Mouse (Mus musculus): Measurements from ENCODE around the gene Ier5. TPM values are rescaled to one million over a fixed set of nuclear protein-coding genes. Genes with fewer than 3 reads are reported as not detected.
A peak's percentile ranks its signal among the peaks of the same experiment; 100 is the strongest.

Gene Ier5
- 3.8 and 4.8 TPM in 2 replicates for polyA plus RNA-seq (2015; fragmentation: Nextera tagmentation; extraction: Ambion mirVana)

- ATAC-seq: peak; percentile 97
- H3K27me3 ChIP-seq (replicated peaks): no peaks in the 10 kb centered on the region
- peak within 1 kb of the TSS; percentile 77 for H3K4me2 ChIP-seq (replicated peaks)
- H3K36me3 ChIP-seq: no peaks in the 10 kb centered on the region
- peak within 1 kb of the TSS; percentile 97 for H3K9ac ChIP-seq
- H3K4me3 ChIP-seq (replicated peaks): peak within 1 kb of the TSS; percentile 94
- H3K4me1 ChIP-seq (replicated peaks): peaks cover 4% of the 10 kb centered on the region; the same call in 1 of the 2 replicates
- under 1% methylated on average over 40 of the region's 40 CpGs for WGBS
- H3K27ac ChIP-seq: peak within 1 kb of the TSS; percentile 84
- no peaks in the 10 kb centered on the region for H3K9me3 ChIP-seq
These were observed at the start of gene Ier5 for GRCm38 (mm10) chr1:155099280-155099848. TSS of gene Ier5 (minus strand) at chr1:155099636.

GRCm38 (mm10) chr1:155147228-155147627 lies 47.8 kb upstream of the Ier5 start:
- Histone ChIP-seq H3K4me1 (replicated peaks) (0 out of 2 replicates have a peak, but pooled peaks cover 2% of the 10 kb centered on the region), H3K9ac (no peak overlapping the region), H3K4me3 (replicated peaks) (no peak overlapping the region), H3K27me3 (replicated peaks) (no peaks in the 10 kb centered on the region), H3K36me3 (no peaks in the 10 kb centered on the region), H3K27ac (no peak overlapping the region), H3K9me3 (no peaks in the 10 kb centered on the region), H3K4me2 (replicated peaks) (no peak overlapping the region)
- no peak for ATAC-seq
- WGBS: 89% methylated on average over 2 of the region's 2 CpGs

- WGBS: 32% methylated on average over 8 of the region's 8 CpGs
- Histone ChIP-seq H3K36me3 (no peaks in the 10 kb centered on the region), H3K27ac (peak within 1 kb of the TSS; percentile 54), H3K9ac (peak within 1 kb of the TSS; percentile 46), H3K9me3 (no peaks in the 10 kb centered on the region), H3K4me2 (replicated peaks) (peak within 1 kb of the TSS; percentile 61), H3K4me3 (replicated peaks) (peak within 1 kb of the TSS; percentile 38), H3K4me1 (replicated peaks) (0 out of 2 replicates have a peak, but pooled peaks cover 2% of the 10 kb centered on the region), H3K27me3 (replicated peaks) (no peaks in the 10 kb centered on the region)
- ATAC-seq: peak; percentile 96
These were observed 47.1 kb upstream of the Ier5 start, which contains the start of gene Mr1 for GRCm38 (mm10) chr1:155146572-155146980. TSS of gene Mr1 (minus strand) at chr1:155146814.

- Histone ChIP-seq H3K36me3 (no peaks in the 10 kb centered on the region), H3K9me3 (no peaks in the 10 kb centered on the region), H3K9ac (no peak overlapping the region), H3K4me3 (replicated peaks) (peak overlapping the region; percentile 38), H3K4me1 (replicated peaks) (0 out of 2 replicates have a peak, but pooled peaks cover 2% of the 10 kb centered on the region), H3K4me2 (replicated peaks) (peak overlapping the region; percentile 61), H3K27me3 (replicated peaks) (no peaks in the 10 kb centered on the region), H3K27ac (peak overlapping the region; percentile 54)
- no peak for ATAC-seq
- 32% methylated on average over 6 of the region's 6 CpGs for WGBS
These were observed 46.2 kb upstream of the Ier5 start for GRCm38 (mm10) chr1:155145620-155146019.

- no peaks in the 10 kb centered on the region for H3K4me1 ChIP-seq (replicated peaks)
- no peaks in the 10 kb centered on the region for H3K27me3 ChIP-seq (replicated peaks)
- no peaks in the 10 kb centered on the region for H3K36me3 ChIP-seq
- no peak overlapping the region for H3K4me3 ChIP-seq (replicated peaks)
- WGBS: 72% methylated on average over 2 of the region's 2 CpGs
- H3K9ac ChIP-seq: no peak overlapping the region
- 0 out of 2 replicates have a peak, but pooled peaks have one; percentile 20 for ATAC-seq
- H3K4me2 ChIP-seq (replicated peaks): no peak overlapping the region
- no peak overlapping the region for H3K27ac ChIP-seq
- H3K9me3 ChIP-seq: no peaks in the 10 kb centered on the region
These were observed 40.6 kb upstream of the Ier5 start for GRCm38 (mm10) chr1:155140076-155140475.

GRCm38 (mm10) chr1:155138795-155139194 lies 39.4 kb upstream of the Ier5 start:
- peak; percentile 58 for ATAC-seq
- Histone ChIP-seq H3K9me3 (no peaks in the 10 kb centered on the region), H3K36me3 (no peaks in the 10 kb centered on the region), H3K4me2 (replicated peaks) (no peak overlapping the region), H3K27me3 (replicated peaks) (no peaks in the 10 kb centered on the region), H3K9ac (no peak overlapping the region), H3K4me3 (replicated peaks) (no peak overlapping the region), H3K4me1 (replicated peaks) (0 out of 2 replicates have a peak, but pooled peaks cover 2% of the 10 kb centered on the region), H3K27ac (no peak overlapping the region)
- WGBS: 83% methylated on average over 7 of the region's 7 CpGs

- Histone ChIP-seq H3K4me1 (replicated peaks) (0 out of 2 replicates have a peak, but pooled peaks cover 2% of the 10 kb centered on the region), H3K4me2 (replicated peaks) (no peak overlapping the region), H3K9me3 (no peaks in the 10 kb centered on the region), H3K27ac (no peak overlapping the region), H3K27me3 (replicated peaks) (no peaks in the 10 kb centered on the region), H3K9ac (no peak overlapping the region), H3K4me3 (replicated peaks) (no peak overlapping the region), H3K36me3 (no peaks in the 10 kb centered on the region)
- ATAC-seq: no peak
- WGBS: 45% methylated on average over 8 of the region's 8 CpGs
These were observed 35.4 kb upstream of the Ier5 start for GRCm38 (mm10) chr1:155134866-155135265.

- WGBS: 76% methylated on average over 5 of the region's 5 CpGs
- no peaks in the 10 kb centered on the region for H3K27me3 ChIP-seq (replicated peaks)
- no peaks in the 10 kb centered on the region; the same call in 1 of the 2 replicates for H3K4me1 ChIP-seq (replicated peaks)
- no peak overlapping the region for H3K4me2 ChIP-seq (replicated peaks)
- no peak overlapping the region for H3K4me3 ChIP-seq (replicated peaks)
- no peak overlapping the region for H3K9ac ChIP-seq
- H3K36me3 ChIP-seq: no peaks in the 10 kb centered on the region
- peak; percentile 65; the same call in 1 of the 2 replicates for ATAC-seq
- no peak overlapping the region; the same call in 1 of the 2 replicates for H3K27ac ChIP-seq
- H3K9me3 ChIP-seq: no peaks in the 10 kb centered on the region
These were observed 28.0 kb upstream of the Ier5 start for GRCm38 (mm10) chr1:155127429-155127934.

- Histone ChIP-seq H3K9me3 (no peaks in the 10 kb centered on the region), H3K4me1 (replicated peaks) (no peaks in the 10 kb centered on the region; the same call in 1 of the 2 replicates), H3K36me3 (no peaks in the 10 kb centered on the region), H3K4me2 (replicated peaks) (no peak overlapping the region), H3K27me3 (replicated peaks) (no peaks in the 10 kb centered on the region), H3K9ac (no peak overlapping the region), H3K4me3 (replicated peaks) (no peak overlapping the region), H3K27ac (no peak overlapping the region)
- ATAC-seq: no peak
- 70% methylated on average over 5 of the region's 5 CpGs for WGBS
These were observed 27.3 kb upstream of the Ier5 start for GRCm38 (mm10) chr1:155126716-155127115.

GRCm38 (mm10) chr1:155124397-155124796 lies 25.0 kb upstream of the Ier5 start:
- H3K27ac ChIP-seq: no peak overlapping the region
- WGBS: 98% methylated on average over 5 of the region's 5 CpGs

GRCm38 (mm10) chr1:155121977-155122939 lies 22.8 kb upstream of the Ier5 start:
- no peaks in the 10 kb centered on the region for H3K9me3 ChIP-seq
- no peak overlapping the region for H3K4me2 ChIP-seq (replicated peaks)
- no peaks in the 10 kb centered on the region for H3K27me3 ChIP-seq (replicated peaks)
- no peak overlapping the region for H3K4me3 ChIP-seq (replicated peaks)
- no peak for ATAC-seq
- WGBS: 72% methylated on average over 21 of the region's 21 CpGs
- H3K4me1 ChIP-seq (replicated peaks): no peaks in the 10 kb centered on the region; the same call in 1 of the 2 replicates
- H3K9ac ChIP-seq: no peak overlapping the region
- no peaks in the 10 kb centered on the region for H3K36me3 ChIP-seq
- no peak overlapping the region for H3K27ac ChIP-seq

More at GRCm38 (mm10) chr1:155124397-155124796, 25.0 kb upstream of the Ier5 start:
- no peaks in the 10 kb centered on the region for H3K36me3 ChIP-seq
- no peaks in the 10 kb centered on the region for H3K9me3 ChIP-seq
- no peaks in the 10 kb centered on the region for H3K27me3 ChIP-seq (replicated peaks)
- ATAC-seq: no peak
- no peak overlapping the region for H3K4me3 ChIP-seq (replicated peaks)
- H3K4me2 ChIP-seq (replicated peaks): no peak overlapping the region
- H3K9ac ChIP-seq: no peak overlapping the region
- H3K4me1 ChIP-seq (replicated peaks): no peaks in the 10 kb centered on the region; the same call in 1 of the 2 replicates

- Histone ChIP-seq H3K4me2 (replicated peaks) (no peak overlapping the region), H3K27ac (no peak overlapping the region), H3K9ac (no peak overlapping the region), H3K36me3 (no peaks in the 10 kb centered on the region), H3K27me3 (replicated peaks) (no peaks in the 10 kb centered on the region), H3K9me3 (no peaks in the 10 kb centered on the region), H3K4me3 (replicated peaks) (no peak overlapping the region), H3K4me1 (replicated peaks) (no peaks in the 10 kb centered on the region)
- 47% methylated on average over 1 of the region's 1 CpGs for WGBS
- ATAC-seq: no peak
These were observed 20.3 kb upstream of the Ier5 start for GRCm38 (mm10) chr1:155119719-155120118.
